Mouse (Mus musculus): ENCODE data around the gene Zfp110. TPM values are rescaled to one million over a fixed set of nuclear protein-coding genes. Genes with fewer than 3 reads are reported as not detected.

The Zfp110 gene
- 10 to 100 TPM; 37.8 to 42.3 TPM for total RNA-seq (2023)

GRCm38 (mm10) chr7:12834162-12835120 is at the start of gene Zfp110:
TSS of gene Zfp110 (plus strand) at chr7:12834761.

GRCm38 (mm10) chr7:12802866-12803726 is 31.5 kb upstream of the Zfp110 start, which contains the start of gene Zscan18:
TSS of gene Zscan18 (minus strand) at chr7:12803635.

GRCm38 (mm10) chr7:12818521-12819295 is 15.9 kb upstream of the Zfp110 start, which contains the start of gene Zfp329:
TSS of gene Zfp329 (minus strand) at chr7:12818858.

GRCm38 (mm10) chr7:12880911-12881660 is 46.5 kb downstream of the Zfp110 start, which contains the start of gene Zfp128:
TSS of gene Zfp128 (plus strand) at chr7:12881177.

GRCm38 (mm10) chr7:12897655-12898410 is 63.3 kb downstream of the Zfp110 start, which contains the start of gene Zscan22:
TSS of gene Zscan22 (plus strand) at chr7:12897815.

Other genes with a start within 250 kb of the Zfp110 start
- gene Vmn2r53, start 226.0 kb upstream of the Zfp110 start, total RNA-seq (2023), result under 1 TPM; 0.03 TPM
- gene Vmn2r54, start 194.4 kb upstream of the Zfp110 start, total RNA-seq (2023), result not detected
- gene Vmn2r55, start 149.8 kb upstream of the Zfp110 start, total RNA-seq (2023), result not detected
- gene Vmn2r56, start 99.8 kb upstream of the Zfp110 start, total RNA-seq (2023), result not detected
- gene Zscan18, start 31.1 kb upstream of the Zfp110 start, total RNA-seq (2023), result 1 to 10 TPM; 6.6 to 7.6 TPM
- gene Zfp329, start 15.9 kb upstream of the Zfp110 start, total RNA-seq (2023), result 1 to 10 TPM; 4.1 to 4.2 TPM
- gene Zfp128, start 46.4 kb downstream of the Zfp110 start, total RNA-seq (2023), result 1 to 10 TPM; 2.7 to 3.0 TPM
- 1 to 10 TPM; 5.9 to 6.2 TPM for gene Zscan22, start 63.1 kb downstream of the Zfp110 start, total RNA-seq (2023)
- 1,000 to 10,000 TPM; 1,308 to 1,362 TPM for gene Rps5, start 87.5 kb downstream of the Zfp110 start, total RNA-seq (2023)
- gene Rnf225, start 92.7 kb downstream of the Zfp110 start, total RNA-seq (2023), result under 1 TPM; 0.24 to 0.58 TPM
- gene Zfp324, start 131.1 kb downstream of the Zfp110 start, total RNA-seq (2023), result 1 to 10 TPM; 3.2 to 3.3 TPM
- gene Zfp446, start 143.1 kb downstream of the Zfp110 start, total RNA-seq (2023), result 1 to 10 TPM; 3.1 to 4.0 TPM
- under 1 TPM in 1 of 2 experiments, not detected in 1; 0.30 TPM for gene Slc27a5, start 163.4 kb downstream of the Zfp110 start, total RNA-seq (2023)
- gene Trim28, start 164.4 kb downstream of the Zfp110 start, total RNA-seq (2023), result 100 to 1,000 TPM; 185 to 201 TPM
- 10 to 100 TPM; 18.4 to 19.6 TPM for gene Zbtb45, start 175.3 kb downstream of the Zfp110 start, total RNA-seq (2023)
- 100 to 1,000 TPM; 165 to 175 TPM for gene Chmp2a, start 200.0 kb downstream of the Zfp110 start, total RNA-seq (2023)
- 10 to 100 TPM; 80.0 to 80.2 TPM for gene Ube2m, start 203.5 kb downstream of the Zfp110 start, total RNA-seq (2023)
- gene Mzf1, start 220.0 kb downstream of the Zfp110 start, total RNA-seq (2023), result under 1 TPM; 0.76 to 0.97 TPM